Mouse (Mus musculus): Measurements from ENCODE around the gene Cbx1.
A peak's percentile ranks its signal among the peaks of the same experiment; 100 is the strongest.
"Not testable (repeated sequence)": the region's sequence is repeated elsewhere in the genome, so short reads cannot be mapped to it uniquely, and the experiment has no call there.

GRCm38 (mm10) chr11:96778061-96778627 lies 10.8 kb upstream of the Cbx1 start:
- peak in 1 of 3 experiments; percentile 19; a peak in 1 of 6 replicates for TF ChIP-seq CTCF (IDR thresholded peaks at IDR 0.05 in 2 of 3, conservative IDR thresholded peaks at IDR 0.05 in 1 of 3; ENCODE audit: control insufficient read depth in 1 of 3, insufficient read depth in 1 of 3, low read depth in 2 of 3, low read length in 3 of 3, poor library complexity in 1 of 3, severe bottlenecking in 1 of 3)
- TF ChIP-seq EP300 (IDR thresholded peaks at IDR 0.05; ENCODE audit: low read depth in 1 of 2, low read length in 2 of 2); SMC3 (IDR thresholded peaks at IDR 0.05; ENCODE audit: low read depth, low read length); ZC3H11A (IDR thresholded peaks at IDR 0.05; ENCODE audit: low read depth, low read length); ZNF384 (IDR thresholded peaks at IDR 0.05; ENCODE audit: low read depth, low read length): not testable (repeated sequence)

Measured in MEL (cell line).